Mouse (Mus musculus) gonadal fat pad, adult 2 months (tissue): ENCODE results near the gene Emcn. TPM values are rescaled to one million over a fixed set of nuclear protein-coding genes. Genes with fewer than 3 reads are reported as not detected.

Experiments
- DNase-seq: peaks from one replicate; pipeline ENCODE4 v3.0.0-alpha.2; 2012; ENCODE audit warnings: low read depth
- polyA plus RNA-seq: library from polyadenylated mRNA; depleted of rRNA; stranded (reverse); fragments of >200 nt; gene quantifications from 2 replicates; pipeline ENCODE4 v1.2.3, GENCODE M21; 2012

Emcn gene
- polyA plus RNA-seq, 1 experiment = 34.3 TPM

- DNase-seq = no peak
Observed at GRCm38 (mm10) chr3:137415451-137416086, 74.7 kb downstream of the Emcn start.

GRCm38 (mm10) chr3:137418636-137419035, 77.8 kb downstream of the Emcn start:
- no peak for DNase-seq

- DNase-seq = no peak
Observed at GRCm38 (mm10) chr3:137429516-137429915, 88.6 kb downstream of the Emcn start.

GRCm38 (mm10) chr3:137464902-137465629, 124.2 kb downstream of the Emcn start:
- DNase-seq = no peak

- DNase-seq = no peak
Observed at GRCm38 (mm10) chr3:137465953-137466352, 125.1 kb downstream of the Emcn start.

GRCm38 (mm10) chr3:137466766-137467165, 125.9 kb downstream of the Emcn start:
- DNase-seq = no peak

GRCm38 (mm10) chr3:137467386-137467785, 126.5 kb downstream of the Emcn start:
- DNase-seq = no peak

GRCm38 (mm10) chr3:137472145-137472544, 131.3 kb downstream of the Emcn start:
- no peak for DNase-seq

GRCm38 (mm10) chr3:137479761-137480339, 139.0 kb downstream of the Emcn start:
- DNase-seq = no peak

- no peak for DNase-seq
Observed at GRCm38 (mm10) chr3:137481157-137481556, 140.3 kb downstream of the Emcn start.
